Mouse (Mus musculus): Measurements from ENCODE around the gene Ccdc174. TPM values are rescaled to one million over a fixed set of nuclear protein-coding genes. Genes with fewer than 3 reads are reported as not detected.

Gene Ccdc174
- polyA plus RNA-seq, 2 experiments, result 6.8 to 10.9 TPM

- no peaks in the 10 kb centered on the region for H3K4me1 ChIP-seq (replicated peaks; ENCODE audit: control insufficient read depth in 2 of 2, insufficient read depth in 2 of 2, low read length in 1 of 2)
- H3K9ac ChIP-seq (replicated peaks), result no peak overlapping the region
- H3K4me2 ChIP-seq (ENCODE audit: low read depth), result no peak overlapping the region
- no peak overlapping the region for H3K4me3 ChIP-seq (ENCODE audit: insufficient read depth in 1 of 2, low read depth in 2 of 2, low read length in 2 of 2)
- no peak for ATAC-seq (ENCODE audit: insufficient read depth)
- no peak for DNase-seq (ENCODE audit: low read depth in 3 of 3, low spot score in 3 of 3)
- TF ChIP-seq EP300 (IDR thresholded peaks at IDR 0.05; ENCODE audit: low read depth) (no peak), CTCF (IDR thresholded peaks at IDR 0.05; ENCODE audit: low read depth) (no peak)
- H3K36me3 ChIP-seq (replicated peaks; ENCODE audit: control insufficient read depth, insufficient read depth, low read depth), result no peaks in the 10 kb centered on the region
- no peaks in the 10 kb centered on the region for H3K27me3 ChIP-seq (ENCODE audit: control insufficient read depth, insufficient read depth, low read length)
- WGBS (ENCODE audit: insufficient replicate concordance), result 69% methylated on average over 11 of the region's 11 CpGs
- H3K27ac ChIP-seq, result no peak overlapping the region
- no peaks in the 10 kb centered on the region for H3K9me3 ChIP-seq (ENCODE audit: control insufficient read depth, low read length)
Observed at GRCm38 (mm10) chr6:91865601-91866000, 12.3 kb upstream of the Ccdc174 start.

- Histone ChIP-seq H3K9ac (replicated peaks) (no peak overlapping the region), H3K9me3 (ENCODE audit: control insufficient read depth, low read length) (no peaks in the 10 kb centered on the region), H3K36me3 (replicated peaks; ENCODE audit: control insufficient read depth, insufficient read depth, low read depth) (no peaks in the 10 kb centered on the region), H3K4me2 (ENCODE audit: low read depth) (no peak overlapping the region), H3K27me3 (ENCODE audit: control insufficient read depth, insufficient read depth, low read length) (no peaks in the 10 kb centered on the region; the same call in 1 of the 2 replicates), H3K4me1 (replicated peaks; ENCODE audit: control insufficient read depth in 2 of 2, insufficient read depth in 2 of 2, low read length in 1 of 2) (no peaks in the 10 kb centered on the region), H3K27ac (no peak overlapping the region), H3K4me3 (ENCODE audit: insufficient read depth in 1 of 2, low read depth in 2 of 2, low read length in 2 of 2) (no peak overlapping the region)
- TF ChIP-seq CTCF (IDR thresholded peaks at IDR 0.05; ENCODE audit: low read depth) (no peak), EP300 (IDR thresholded peaks at IDR 0.05; ENCODE audit: low read depth) (no peak)
- no peak for DNase-seq (ENCODE audit: low read depth in 3 of 3, low spot score in 3 of 3)
- 70% methylated on average over 5 of the region's 5 CpGs for WGBS (ENCODE audit: insufficient replicate concordance)
- ATAC-seq (ENCODE audit: insufficient read depth), result no peak
Observed at GRCm38 (mm10) chr6:91868091-91868490, 9.8 kb upstream of the Ccdc174 start.

GRCm38 (mm10) chr6:91872781-91873180, 5.1 kb upstream of the Ccdc174 start:
- H3K4me1 ChIP-seq (replicated peaks; ENCODE audit: control insufficient read depth in 2 of 2, insufficient read depth in 2 of 2, low read length in 1 of 2), result peaks cover 0 to 3% of the 10 kb centered on the region in 2 experiments; a peak in 1 of 4 replicates
- no peaks in the 10 kb centered on the region for H3K36me3 ChIP-seq (replicated peaks; ENCODE audit: control insufficient read depth, insufficient read depth, low read depth)
- H3K4me3 ChIP-seq (ENCODE audit: insufficient read depth in 1 of 2, low read depth in 2 of 2, low read length in 2 of 2), result no peak overlapping the region
- 25% methylated on average over 2 of the region's 2 CpGs for WGBS (ENCODE audit: insufficient replicate concordance)
- H3K27me3 ChIP-seq (ENCODE audit: control insufficient read depth, insufficient read depth, low read length), result no peaks in the 10 kb centered on the region; the same call in 1 of the 2 replicates
- no peak overlapping the region for H3K9ac ChIP-seq (replicated peaks)
- ATAC-seq (ENCODE audit: insufficient read depth) (no peak), DNase-seq (ENCODE audit: low read depth in 3 of 3, low spot score in 3 of 3) (no peak)
- H3K27ac ChIP-seq, result no peak overlapping the region
- H3K9me3 ChIP-seq (ENCODE audit: control insufficient read depth, low read length), result no peaks in the 10 kb centered on the region
- TF ChIP-seq EP300 (IDR thresholded peaks at IDR 0.05; ENCODE audit: low read depth) (no peak), CTCF (IDR thresholded peaks at IDR 0.05; ENCODE audit: low read depth) (no peak)
- H3K4me2 ChIP-seq (ENCODE audit: low read depth), result no peak overlapping the region

- ATAC-seq (ENCODE audit: insufficient read depth) (0 out of 2 replicates have a peak, but pooled peaks have one; percentile 57), DNase-seq (ENCODE audit: low read depth in 3 of 3, low spot score in 3 of 3) (no peak)
- no peak overlapping the region for H3K4me3 ChIP-seq (ENCODE audit: insufficient read depth in 1 of 2, low read depth in 2 of 2, low read length in 2 of 2)
- no peak overlapping the region for H3K4me2 ChIP-seq (ENCODE audit: low read depth)
- H3K27ac ChIP-seq, result no peak overlapping the region
- WGBS (ENCODE audit: insufficient replicate concordance), result 20% methylated on average over 2 of the region's 2 CpGs
- H3K4me1 ChIP-seq (replicated peaks; ENCODE audit: control insufficient read depth in 2 of 2, insufficient read depth in 2 of 2, low read length in 1 of 2), result peaks cover 2 to 8% of the 10 kb centered on the region in 2 experiments
- H3K9me3 ChIP-seq (ENCODE audit: control insufficient read depth, low read length), result no peaks in the 10 kb centered on the region
- H3K9ac ChIP-seq (replicated peaks), result no peak overlapping the region
- TF ChIP-seq CTCF (IDR thresholded peaks at IDR 0.05; ENCODE audit: low read depth) (no peak), EP300 (IDR thresholded peaks at IDR 0.05; ENCODE audit: low read depth) (peak; percentile 34; the same call in 1 of the 2 replicates)
- H3K27me3 ChIP-seq (ENCODE audit: control insufficient read depth, insufficient read depth, low read length), result no peaks in the 10 kb centered on the region
- H3K36me3 ChIP-seq (replicated peaks; ENCODE audit: control insufficient read depth, insufficient read depth, low read depth), result peaks cover 40% of the 10 kb centered on the region
Observed at GRCm38 (mm10) chr6:91883859-91884258, 6.0 kb downstream of the Ccdc174 start.

GRCm38 (mm10) chr6:91889255-91889906, 11.5 kb downstream of the Ccdc174 start:
- ATAC-seq (ENCODE audit: insufficient read depth), result no peak
- 65% methylated on average over 3 of the region's 3 CpGs for WGBS (ENCODE audit: insufficient replicate concordance)
- H3K9ac ChIP-seq (replicated peaks), result no peak overlapping the region
- no peak overlapping the region for H3K4me3 ChIP-seq (ENCODE audit: insufficient read depth in 1 of 2, low read depth in 2 of 2, low read length in 2 of 2)
- no peaks in the 10 kb centered on the region for H3K9me3 ChIP-seq (ENCODE audit: control insufficient read depth, low read length)
- no peaks in the 10 kb centered on the region for H3K4me1 ChIP-seq (replicated peaks; ENCODE audit: control insufficient read depth in 2 of 2, insufficient read depth in 2 of 2, low read length in 1 of 2)
- H3K27ac ChIP-seq, result no peak overlapping the region
- TF ChIP-seq CTCF (IDR thresholded peaks at IDR 0.05; ENCODE audit: low read depth) (no peak), EP300 (IDR thresholded peaks at IDR 0.05; ENCODE audit: low read depth) (no peak)
- H3K27me3 ChIP-seq (ENCODE audit: control insufficient read depth, insufficient read depth, low read length), result no peaks in the 10 kb centered on the region
- peaks cover 40% of the 10 kb centered on the region for H3K36me3 ChIP-seq (replicated peaks; ENCODE audit: control insufficient read depth, insufficient read depth, low read depth)
- H3K4me2 ChIP-seq (ENCODE audit: low read depth), result no peak overlapping the region
- no peak for DNase-seq (ENCODE audit: low read depth in 3 of 3, low spot score in 3 of 3)

Measured in liver, embryonic 14.5 days (tissue).